Mouse (Mus musculus) thymus, postnatal 0 days (tissue): Measurements from ENCODE around the gene Kidins220. TPM values are rescaled to one million over a fixed set of nuclear protein-coding genes. Genes with fewer than 3 reads are reported as not detected.

ENCODE experiments used
- DNase-seq: peaks from one replicate; pipeline ENCODE4 v3.0.0-alpha.2; 2015; ENCODE audit warnings: low spot score
- polyA plus RNA-seq: library from polyadenylated mRNA; unstranded; fragments of >200 nt; fragmentation: Nextera tagmentation; extraction: Ambion mirVana; gene quantifications from 2 replicates; pipeline ENCODE4 v1.2.1, GENCODE M21; 2015

The Kidins220 gene
- polyA plus RNA-seq, 1 experiment from 2014 or later: 15.8 TPM

DNA sequence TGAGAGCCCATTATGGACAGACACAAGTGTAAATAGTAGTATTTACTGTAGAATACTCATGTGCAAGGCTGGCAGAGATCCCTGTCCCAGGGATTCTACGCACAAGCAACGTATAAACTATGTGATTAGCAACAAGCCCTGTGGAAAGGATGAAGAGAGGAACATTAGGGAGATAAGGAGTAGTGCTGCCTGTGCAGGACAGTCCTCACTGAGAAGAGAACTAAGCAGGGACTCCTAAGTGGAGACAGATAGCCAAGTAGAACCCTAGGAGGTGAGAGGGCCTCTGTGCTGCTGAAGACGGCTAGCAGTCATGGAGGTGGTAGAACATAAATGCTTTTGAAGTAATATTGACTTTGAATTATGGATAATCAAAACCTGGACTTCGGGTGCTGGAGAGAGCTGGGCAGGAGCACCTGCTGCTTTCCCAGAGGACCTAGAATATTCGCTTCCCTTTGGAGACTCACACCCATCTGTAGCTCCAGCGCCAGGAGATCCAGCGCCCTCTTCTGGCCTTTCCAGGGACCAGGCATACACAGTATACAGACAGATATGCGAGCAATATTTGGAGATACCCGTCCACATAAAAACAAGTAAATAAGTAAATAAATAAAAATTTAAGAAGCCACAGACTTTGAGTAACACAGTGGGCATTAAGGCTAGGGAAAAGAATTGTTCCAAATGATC is 50.3 kb downstream of the Kidins220 start:
- DNase-seq: no peak

DNA sequence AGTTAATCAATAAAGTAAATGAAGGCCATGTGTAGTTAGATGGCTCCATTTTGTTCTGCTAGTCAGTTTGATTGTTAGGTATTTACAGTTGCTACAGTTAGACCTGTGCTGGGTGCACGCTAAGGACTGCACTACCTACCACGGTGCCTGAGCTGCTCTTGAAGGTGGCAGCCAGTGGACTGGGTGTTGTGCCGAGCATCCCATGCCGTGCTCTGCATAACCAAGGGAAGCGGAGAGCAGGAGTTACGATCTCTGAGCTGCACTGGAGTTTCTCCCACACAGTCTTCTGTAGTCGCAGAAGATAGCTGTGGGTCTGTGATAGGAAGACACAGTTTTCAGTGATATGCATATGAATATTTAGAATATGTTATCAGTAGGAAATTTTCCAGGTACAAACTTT is 51.6 kb downstream of the Kidins220 start:
- no peak for DNase-seq

DNA sequence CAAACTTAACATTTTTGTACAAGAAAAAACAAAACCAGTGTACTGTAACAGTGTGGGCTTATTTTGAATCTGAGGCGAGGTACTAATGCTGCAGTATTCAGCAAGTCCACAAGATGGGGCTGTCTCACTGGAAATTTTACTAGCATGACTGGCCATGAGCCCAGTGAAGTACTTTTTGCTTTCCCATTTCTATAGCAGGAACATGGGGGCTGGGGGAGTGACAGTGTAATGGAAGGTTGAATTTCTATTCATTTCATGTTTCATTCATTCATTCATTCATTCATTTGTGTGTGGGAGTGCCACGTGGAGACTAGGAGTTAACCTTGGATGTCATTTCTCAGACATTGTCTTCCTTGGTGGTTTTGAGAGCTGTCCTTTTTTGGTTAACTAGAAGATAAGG is 52.7 kb downstream of the Kidins220 start:
- peak; percentile 60 for DNase-seq

DNA sequence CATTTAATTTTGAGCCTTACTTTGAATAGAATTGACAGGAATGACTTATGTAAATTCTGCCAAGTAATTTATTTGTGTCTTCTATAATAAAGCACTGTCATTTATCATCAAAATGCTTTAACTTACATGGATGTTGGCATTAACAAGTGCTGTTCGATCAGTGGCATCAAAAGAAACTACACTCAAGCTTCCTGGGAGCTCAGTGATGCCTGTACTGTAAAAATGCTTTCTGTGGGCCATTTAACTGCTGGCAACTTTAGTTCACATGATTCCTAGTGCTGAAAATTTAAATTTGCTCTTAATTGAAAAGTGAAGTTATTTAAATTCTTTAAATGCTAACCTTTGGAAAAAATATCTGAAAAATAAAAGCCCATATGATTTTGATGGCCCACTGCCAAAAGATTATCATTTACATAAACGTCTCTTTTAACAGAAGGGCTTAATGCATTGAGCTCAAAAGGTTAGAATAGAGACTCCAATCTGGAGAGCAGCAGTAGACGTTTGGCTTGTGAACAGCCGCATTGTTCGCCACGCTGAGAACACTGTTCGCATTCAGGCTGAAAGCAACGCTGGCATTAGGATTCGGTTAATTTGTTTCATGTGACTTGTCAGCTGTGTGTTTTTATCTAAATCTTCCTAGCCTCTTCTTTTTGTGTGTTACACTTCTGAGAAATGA is 59.1 kb downstream of the Kidins220 start:
- no peak for DNase-seq

DNA sequence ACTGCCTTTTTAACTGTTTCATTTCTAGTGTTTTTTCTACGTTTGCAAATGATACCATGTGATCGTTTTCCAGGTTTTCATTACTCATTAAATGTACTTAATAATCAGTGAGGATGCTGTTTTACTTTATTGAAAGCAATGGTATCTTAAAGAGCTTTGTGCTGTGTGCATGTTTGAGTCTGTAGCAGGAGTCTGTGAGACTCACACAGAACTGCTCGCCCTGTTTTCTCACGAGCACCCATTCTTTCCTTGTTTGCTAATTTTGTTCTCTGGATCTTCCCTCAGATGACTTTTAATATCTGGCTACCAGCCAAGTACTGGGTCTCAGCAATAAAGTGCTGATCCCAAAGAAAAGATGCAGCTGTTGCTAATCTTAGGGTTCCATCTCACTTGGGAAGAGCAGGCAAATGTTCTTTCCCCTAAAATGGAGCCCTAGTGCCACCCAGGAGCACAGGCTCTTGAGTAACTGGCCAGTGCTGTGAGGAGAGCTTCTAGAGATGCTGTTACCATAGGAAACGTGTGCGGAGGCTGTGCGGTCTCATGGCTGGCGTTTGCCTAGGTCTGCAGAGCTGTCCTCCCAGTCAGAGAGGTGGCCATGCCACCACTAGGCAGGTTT is 59.7 kb downstream of the Kidins220 start:
- DNase-seq: no peak

DNA sequence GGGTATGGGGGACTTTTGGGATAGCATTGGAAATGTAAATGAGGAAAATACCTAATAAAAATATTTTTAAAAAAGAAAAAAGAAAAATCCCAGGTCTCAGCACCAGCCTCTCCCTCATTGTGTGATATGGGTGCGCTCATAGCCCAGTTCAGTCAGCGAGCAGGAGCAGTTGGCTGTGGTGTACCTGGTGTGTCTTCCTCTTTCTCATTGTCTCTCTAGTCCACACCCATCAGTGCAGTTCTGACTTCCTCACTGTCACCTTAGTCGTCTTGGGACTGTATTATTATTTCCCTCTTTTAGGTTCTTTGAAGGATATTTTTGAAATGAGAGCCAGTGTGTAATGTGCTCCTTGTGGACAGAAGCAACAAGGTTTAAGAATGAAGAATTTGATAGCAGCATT is 61.3 kb downstream of the Kidins220 start:
- DNase-seq: no peak

DNA sequence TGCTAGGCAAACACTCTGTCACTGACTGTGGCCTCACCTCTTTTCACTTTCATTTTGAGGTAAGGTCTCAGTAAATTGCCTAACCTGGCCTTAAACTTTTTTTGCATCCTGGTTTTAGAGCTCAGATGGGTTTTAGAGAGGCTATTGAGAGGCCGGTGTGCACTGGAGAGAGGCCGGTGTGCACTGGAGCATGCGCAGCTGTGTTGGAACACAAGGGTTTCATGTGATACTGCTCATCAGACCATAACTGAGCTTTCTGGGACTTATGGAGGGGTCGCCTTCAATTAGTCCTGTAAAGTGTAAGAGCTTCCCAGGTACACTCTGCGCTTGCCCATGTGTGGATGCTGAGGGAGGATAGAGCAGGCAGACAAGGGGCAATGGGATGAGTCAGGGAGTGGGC is 62.5 kb downstream of the Kidins220 start:
- no peak for DNase-seq

DNA sequence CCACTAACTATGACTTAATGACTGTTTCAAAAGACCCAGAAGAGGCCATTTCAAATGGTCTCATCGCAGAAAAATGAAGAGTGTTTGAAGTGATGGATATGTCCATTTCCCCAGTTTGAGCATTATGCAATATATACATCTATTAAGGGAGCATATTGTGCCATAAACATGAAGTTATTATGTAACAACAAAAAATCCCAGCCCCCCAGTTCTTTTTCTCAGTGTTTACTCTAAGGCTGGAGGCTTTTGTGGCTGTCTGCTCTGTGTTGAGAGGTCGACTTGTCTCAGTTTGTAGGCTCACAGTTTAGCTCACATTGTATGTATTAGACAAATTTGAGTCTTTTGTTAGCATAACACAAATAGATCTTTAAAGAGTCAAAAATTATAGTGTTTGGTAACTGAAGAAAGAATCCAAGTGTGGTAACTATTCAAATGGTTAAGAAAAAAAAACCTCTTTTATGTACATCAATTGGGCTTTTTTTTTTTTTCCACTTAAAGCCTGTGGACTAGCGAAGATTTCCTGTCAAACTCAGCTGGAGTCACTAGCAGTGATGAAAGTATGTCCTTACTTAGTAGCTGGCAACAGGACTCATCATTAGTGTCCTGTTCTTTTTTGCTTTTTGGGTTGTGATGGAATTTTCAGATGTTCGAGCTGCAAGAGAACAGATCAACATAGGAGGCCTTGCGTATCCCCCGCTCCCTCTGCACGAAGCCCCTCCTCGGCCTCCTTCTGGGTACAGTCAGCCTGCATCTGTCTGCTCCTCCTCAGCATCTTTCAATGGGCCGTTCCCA is 63.2 kb downstream of the Kidins220 start:
- DNase-seq: no peak

DNA sequence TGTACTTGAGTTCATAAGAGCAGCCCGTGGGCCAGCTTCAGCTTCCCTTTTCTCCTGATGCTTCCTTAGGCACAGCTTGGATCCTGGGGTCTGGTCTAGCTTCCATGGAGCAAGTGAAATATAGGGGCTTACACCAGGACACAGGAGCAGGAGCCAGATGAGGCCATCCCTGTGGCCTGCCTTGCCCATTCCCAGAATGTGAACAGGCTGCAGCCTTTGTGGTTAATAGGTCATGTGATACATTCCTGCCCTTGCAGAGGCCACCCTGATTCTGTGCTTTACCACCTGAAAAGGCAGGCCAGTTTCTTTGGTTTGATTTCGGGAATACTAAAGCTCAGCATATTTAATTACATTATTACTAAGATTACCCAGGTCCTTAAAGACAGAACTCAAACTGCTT is 69.3 kb downstream of the Kidins220 start:
- no peak for DNase-seq

DNA sequence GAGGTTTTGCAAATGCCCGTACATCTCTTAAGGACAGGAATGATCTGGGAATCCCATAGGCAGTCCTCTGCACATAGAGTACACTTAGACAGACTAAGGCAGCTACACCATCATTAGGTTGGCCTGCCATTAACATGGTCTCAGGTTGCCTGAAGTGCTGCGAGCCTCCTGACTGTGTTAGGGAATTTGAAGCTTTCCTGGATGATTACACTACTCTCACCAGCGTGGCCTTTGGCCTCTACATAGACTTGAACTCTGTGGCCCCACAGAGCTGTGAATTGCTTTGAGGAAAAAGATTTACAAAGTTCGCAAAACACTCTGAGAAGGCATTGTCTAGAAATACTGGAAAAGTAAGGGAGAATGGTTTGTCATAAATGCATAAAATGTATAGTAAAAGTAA is 69.9 kb downstream of the Kidins220 start:
- DNase-seq: no peak

DNA sequence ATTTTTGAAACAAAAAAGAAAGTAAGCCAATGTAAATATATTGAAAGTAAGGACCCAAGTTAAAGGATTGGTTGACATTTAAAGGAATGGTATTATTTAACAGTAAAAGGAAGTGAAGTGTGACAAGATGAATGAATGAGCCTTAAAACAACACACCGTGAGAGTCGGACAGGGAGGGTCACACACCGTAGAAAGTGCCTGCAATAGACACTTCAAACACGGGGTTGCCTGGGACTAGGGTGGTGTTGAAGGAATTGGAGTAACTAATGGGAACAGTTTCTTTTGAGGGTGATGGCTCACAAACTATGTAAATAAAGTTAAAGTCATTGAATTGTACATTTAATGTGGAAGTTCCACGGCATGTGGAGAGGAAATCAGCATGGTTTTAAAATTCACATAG is 74.5 kb downstream of the Kidins220 start:
- no peak for DNase-seq

DNA sequence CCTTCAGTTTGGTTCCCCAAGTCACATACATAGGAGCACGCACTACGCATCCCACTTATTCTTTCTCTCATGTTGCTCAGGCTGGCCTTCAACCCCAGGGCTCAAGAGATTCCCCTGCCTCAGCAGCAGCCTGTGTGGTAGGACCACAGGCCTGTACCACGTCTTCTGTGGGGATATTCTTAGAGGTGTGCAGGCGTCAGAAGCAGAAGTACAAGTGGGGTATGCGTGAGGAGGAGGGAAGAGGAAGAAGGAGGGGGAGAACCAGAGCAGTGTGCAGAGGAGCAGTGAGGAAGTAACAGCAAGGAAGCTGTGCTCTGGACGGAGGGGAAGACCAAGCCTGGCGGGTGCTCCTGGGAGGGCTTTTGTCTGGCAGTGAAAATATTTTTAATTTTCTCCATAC is 79.8 kb downstream of the Kidins220 start:
- DNase-seq: peak; percentile 5

DNA sequence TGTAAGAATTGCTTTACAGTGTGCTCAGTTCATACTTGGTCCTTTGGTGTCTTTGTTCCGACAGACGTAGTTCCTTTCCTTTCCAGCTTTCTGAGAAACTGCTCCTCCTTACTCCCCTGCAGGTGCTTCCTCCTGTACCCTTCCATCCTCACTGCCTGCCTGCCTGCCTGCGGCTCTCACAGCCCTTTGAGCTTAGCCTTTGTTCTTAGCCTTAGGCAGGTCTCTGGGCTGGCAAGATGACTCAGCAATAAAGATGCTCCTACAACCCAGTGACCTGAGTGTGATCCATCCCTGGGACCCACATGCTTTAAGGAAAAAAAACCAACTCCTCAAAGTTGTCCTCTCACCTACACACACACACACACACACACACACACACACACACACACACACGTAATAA is 80.2 kb downstream of the Kidins220 start:
- DNase-seq: peak; percentile 65

DNA sequence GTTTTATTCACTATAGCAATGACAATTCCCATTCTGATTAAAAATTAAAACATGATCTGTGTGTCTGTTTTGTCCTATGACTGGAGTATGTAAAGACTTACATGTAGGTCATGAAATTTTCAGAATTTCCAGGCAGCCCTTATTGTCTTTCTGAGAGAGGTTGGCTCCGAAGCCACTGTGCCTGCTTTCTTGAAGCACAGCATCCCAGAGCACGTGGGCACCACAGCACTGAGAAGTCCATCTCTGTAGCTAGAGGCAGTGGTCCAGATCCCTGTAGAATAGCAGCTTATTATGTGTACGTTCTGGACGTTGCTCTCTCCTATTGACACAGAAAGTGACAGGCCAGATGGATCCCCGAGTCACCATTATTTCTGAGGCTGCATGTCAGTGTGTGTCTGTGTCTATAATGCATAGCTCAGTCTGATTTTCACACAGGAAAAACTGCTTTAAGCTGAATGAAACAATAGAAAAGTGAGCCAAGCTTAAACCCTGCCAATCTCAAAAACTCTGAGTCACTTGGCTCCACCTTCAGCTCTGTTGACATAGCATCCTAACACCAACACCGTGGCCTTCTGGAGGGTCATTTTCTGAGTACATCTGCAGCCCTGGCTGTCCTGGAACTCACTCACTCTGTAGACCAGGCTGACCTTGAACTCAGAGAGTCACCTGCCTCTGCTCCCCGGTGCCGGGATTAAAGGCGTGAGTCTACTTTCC is 84.9 kb downstream of the Kidins220 start:
- DNase-seq: no peak

DNA sequence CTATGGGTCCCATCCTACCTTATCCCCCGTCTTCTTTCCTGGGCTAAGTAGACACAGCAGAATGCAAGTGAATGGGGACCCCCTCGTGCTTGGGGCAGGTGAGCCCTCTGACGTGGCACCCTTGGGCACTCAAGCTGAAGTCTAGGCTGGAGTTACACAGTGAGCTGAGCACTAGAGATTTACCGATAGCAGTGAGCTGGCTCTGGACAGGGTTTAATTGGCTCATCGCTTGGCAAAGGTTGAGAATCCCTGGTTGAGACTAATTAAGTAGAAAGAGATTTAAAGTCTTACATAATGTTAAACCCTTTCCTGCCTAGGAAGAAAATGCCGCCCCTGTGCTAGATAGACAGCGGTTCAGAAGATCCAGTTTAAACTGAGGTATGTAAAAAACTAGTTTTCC is 86.2 kb downstream of the Kidins220 start:
- no peak for DNase-seq

DNA sequence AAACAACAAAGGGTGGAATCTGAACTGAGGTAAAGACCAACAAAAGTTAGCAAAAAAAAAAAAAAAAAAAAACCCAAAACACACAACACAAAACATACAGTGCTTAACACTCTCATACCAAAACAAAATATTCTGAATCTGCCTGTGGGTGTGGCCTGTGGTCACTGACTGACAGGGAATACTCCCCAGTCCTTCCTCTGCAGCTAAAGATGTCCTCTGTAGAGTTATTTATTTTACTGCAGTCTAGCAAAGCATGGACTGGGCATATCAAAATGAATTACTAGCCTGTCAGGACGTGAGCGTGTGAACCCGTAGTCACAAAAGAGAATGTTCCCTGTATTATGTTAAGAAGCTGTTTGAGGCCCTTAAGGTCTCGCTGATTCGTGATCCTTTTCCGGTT is 87.5 kb downstream of the Kidins220 start:
- DNase-seq: no peak

DNA sequence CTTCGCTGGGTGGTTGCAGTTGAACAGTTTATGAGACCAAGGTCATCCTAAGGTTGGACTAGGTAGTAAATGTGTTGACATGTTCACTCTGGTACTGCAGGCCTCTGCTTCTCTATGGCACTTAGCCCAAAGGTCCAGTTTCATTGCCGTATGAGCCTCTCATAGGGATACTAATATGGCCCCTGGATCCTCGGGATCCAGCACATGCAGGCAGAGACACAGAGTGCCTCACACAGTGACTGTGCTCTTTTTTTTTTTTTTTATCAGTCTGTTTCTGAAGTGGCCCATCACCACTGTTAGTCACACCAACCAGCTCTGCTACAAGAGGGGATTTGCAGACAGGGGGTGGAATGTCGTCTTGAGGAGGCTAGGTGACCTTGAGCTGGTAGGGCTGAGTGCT is 98.6 kb downstream of the Kidins220 start:
- DNase-seq: no peak

DNA sequence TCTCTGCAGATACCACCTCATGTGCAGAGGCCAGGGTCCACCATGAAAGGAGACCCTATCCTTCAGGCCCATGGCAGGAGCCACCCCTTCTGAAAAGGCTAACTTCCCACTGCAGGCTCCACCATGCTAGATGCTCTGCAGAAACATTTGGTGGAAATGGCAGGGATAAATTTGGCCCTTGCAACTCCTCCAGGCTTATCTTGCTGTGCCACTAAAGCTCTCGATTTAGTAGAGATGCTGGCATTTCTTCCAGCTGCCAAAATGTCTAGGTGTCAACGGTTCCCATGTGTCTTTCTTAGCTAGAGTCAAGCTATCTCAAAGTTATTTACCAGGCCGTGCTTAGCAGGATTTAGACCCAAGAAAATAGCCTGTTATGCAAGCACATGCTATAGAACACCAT is 99.6 kb downstream of the Kidins220 start:
- no peak for DNase-seq

DNA sequence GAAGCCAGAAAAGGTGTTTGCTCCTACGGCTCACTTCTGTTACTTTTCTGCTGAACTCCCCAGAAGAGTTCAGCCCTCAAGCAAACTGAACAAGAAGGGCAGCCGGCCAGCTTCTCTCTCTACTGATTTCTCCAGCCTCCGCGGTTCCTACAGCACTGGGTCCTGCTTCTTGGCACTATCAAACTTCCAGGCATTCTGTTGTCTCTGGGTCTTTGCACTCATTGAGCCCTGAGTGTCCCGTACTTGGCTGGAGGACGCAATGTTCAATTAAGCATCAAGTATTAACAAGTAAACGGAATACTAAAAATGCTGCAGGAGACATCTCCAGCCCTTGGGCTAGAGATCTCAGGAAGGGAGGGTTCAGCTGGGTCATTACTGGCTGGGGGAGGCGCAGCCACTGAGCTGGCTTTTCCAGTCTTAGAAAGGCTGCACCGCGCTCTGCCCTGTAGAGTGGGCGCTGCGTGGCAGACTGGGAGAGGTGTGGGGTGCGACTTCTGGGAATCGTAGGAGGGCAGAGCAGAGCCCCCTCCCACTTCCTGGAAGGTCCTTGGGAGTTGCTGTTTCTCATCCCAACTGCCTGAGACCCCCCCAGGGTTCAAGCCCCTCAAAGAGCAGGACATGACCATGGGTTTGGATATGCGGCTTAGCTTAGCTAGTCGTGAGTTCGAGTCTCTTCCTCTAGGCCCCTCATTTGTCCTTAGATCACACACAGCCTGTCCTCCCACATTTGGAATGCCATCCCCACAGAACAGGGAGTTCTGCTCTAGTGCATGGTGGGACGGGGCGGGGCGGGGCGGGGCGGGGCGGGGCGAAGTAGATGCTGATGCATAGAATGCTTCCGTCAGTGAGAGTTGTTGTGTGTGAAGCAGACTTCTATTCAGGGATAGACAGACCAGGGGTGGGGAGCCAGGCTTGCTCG is 108.8 kb downstream of the Kidins220 start:
- DNase-seq: no peak

DNA sequence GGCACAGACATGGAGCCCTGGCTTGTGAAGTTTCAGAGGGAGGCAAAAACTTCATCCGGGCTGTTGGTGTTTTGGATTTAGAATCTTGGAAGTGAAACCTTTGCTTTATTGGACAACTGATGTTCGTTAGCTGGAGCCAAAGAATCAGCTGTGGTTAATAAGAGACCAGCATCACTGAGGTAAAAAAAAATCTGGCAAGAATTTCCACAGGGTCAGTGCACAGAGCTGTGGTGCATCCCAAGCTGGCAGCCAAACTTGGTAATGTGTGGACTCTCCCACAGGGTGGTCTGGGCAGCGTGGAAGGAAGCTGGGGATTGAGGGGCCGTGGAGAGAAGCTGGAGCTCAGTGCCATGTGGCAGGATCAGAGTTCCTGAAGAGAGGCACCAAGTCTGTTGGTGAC is 112.2 kb downstream of the Kidins220 start:
- DNase-seq: no peak
